Mouse (Mus musculus) stomach, postnatal 0 days (tissue): ENCODE data around the gene Jak2.

Experiments used
- CTCF ChIP-seq: IDR thresholded peaks from 2 replicates; pipeline ENCODE4 v1.5.1; 2016; ENCODE audit warnings: antibody characterized with exemption, low read depth, mild to moderate bottlenecking, moderate library complexity
- EP300 ChIP-seq: optimal IDR thresholded peaks from 2 replicates; pipeline ENCODE3; 2016; ENCODE audit warnings: antibody characterized with exemption

GRCm38 (mm10) chr19:29255327-29256027 is 3.8 kb downstream of the Jak2 start:
- TF ChIP-seq CTCF (no peak), EP300 (no peak)
